Mouse (Mus musculus) left cerebral cortex, adult 8-10 months (tissue): ENCODE data around the gene Rspo3. TPM values are rescaled to one million over a fixed set of nuclear protein-coding genes. Genes with fewer than 3 reads are reported as not detected.

ENCODE experiments used
- DNase-seq, 2 experiments: peaks; one replicate each; pipeline ENCODE4 v3.0.0; 2022; ENCODE audit warnings: low spot score in 2 of 2
- total RNA-seq, 4 experiments: library from RNA; stranded (reverse); gene quantifications; 2 replicates each; pipeline ENCODE4 v1.2.4; 2022

The Rspo3 gene
- total RNA-seq = 10 to 100 TPM; 10.0 to 10.9 (median 10.4) TPM

DNA sequence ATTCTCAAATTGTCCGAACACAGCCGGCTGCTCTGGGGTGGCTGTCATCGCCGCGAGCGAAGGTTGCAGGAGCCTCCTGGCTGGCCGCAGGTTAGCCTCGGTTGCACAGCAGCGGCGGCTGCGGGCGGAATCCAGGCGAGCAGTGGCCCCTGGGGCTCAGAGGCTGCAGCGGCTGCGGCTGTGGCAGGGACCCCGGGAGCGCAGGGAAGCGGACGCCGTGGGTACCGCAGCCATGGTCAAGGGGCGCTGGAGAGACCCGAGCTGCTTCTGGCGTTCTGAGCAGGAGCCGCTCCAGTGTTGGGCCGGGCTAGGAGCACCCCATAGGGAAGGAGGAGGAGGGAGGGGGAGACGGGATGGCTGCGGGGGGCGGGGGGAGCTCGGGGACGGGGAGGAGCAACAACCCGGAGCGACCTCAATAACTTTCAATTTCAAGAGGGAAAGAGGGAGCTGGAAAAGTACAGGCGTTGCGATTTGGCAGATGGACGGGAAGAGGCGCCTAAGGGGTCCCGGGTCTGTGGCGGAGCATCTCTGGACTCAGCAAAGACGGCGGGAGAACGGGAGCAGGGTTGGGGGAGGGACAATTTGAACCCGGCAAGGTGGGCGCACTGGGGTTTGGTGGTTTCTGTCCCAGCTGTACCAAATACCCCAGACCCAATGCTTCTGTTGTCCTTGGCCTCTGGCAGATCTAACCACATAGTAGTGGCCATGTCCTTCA lies at the start of gene Rspo3:
Rspo3 (minus strand) TSS at position 322 of the 715 bp plus-strand sequence.
- DNase-seq = peak in 1 of 2 experiments; percentile 38

DNA sequence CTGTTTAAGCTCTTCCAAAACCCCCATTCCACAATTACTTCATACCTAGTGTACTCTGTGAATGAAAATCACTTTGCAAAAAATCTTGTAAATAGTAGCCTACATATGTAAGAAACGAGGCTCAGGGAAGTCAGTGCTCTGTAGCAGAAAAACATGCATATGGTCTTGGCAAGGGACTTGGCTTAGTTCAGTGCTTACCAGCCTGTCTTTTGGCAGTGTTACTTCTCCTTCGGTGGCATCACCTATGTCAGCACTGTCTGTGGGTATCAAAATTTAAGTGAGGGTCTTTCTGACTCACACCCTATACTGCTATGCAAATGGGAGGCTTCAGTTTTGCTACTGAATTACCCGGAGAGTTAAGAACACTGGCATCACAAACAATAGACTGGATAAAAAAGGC lies 46.3 kb upstream of the Rspo3 start:
- no peak for DNase-seq

DNA sequence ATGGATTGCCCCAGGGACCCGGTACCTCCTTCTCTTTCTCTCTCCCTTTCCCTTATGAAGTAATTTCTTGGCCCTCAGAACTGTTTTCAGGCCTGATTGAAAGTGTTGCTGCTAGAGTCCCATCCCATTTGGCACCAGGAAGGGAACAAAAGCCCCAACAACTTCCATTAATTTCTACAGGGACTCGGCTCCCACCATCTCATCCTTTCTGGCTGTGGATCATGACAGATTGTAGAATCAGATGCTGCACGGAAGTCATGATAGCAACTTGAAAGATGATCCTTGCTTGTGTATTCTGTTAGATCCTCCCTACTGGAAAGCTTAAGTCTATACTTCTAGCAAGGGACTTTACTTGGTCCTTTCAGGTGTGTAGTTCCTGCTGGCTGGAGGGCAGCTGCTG lies 45.8 kb upstream of the Rspo3 start:
- no peak for DNase-seq

DNA sequence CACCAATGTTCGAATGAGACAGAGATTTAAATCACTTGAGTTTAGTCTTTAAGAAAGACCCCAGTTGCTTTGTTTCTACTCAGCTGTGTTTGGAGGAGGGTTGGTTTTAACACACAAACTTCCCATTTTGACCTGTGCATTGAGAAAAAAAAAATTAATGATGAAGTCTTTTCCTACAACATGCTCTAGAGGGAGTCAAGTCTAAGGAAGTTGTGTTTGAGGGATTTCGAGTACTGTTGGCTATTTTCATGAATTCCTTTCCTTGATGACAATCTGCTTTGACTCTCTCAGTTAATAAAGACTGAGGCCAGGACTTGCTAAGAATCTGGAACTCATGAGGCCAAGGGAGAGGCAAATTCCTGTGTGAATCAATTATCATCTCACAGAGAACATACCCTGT lies 20.3 kb upstream of the Rspo3 start:
- DNase-seq = no peak

DNA sequence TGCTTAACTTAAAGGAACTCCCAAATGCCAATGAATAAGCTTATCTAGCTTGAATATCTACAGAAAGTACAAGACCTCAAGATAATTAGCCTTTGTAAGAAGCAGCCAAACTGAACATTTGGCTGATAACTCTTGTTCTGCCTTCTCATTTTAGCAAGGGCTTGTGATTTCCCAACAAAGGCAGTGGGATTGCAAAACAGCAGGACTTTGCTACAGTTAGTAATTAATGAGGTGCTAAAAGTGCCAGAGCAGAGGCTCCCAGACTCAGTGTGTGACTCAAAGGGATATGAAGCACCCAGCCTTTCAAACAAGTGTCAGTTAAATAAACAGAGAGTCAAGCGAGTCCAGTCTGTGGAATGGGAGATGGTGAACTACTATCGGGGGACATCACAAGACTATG lies 18.7 kb upstream of the Rspo3 start:
- no peak for DNase-seq

DNA sequence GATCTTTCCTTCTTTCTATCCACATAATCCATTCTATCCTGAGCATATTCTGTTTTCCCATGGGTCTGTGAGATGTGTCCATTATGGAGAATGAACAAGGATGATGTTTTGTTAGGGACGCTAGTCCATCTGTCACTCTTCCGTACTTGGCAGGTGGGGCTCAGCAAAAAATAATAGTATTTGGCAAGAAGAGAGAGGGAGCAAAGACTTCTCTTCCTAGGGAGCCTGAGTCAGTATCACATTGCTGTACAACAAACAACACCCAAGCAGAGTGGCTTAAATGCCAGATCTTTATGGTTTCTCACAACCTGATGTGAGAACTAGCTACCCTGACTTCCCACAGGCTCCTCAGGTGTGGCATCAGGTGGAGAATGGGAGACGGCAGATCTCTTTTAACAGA lies 7.3 kb upstream of the Rspo3 start:
- no peak for DNase-seq

DNA sequence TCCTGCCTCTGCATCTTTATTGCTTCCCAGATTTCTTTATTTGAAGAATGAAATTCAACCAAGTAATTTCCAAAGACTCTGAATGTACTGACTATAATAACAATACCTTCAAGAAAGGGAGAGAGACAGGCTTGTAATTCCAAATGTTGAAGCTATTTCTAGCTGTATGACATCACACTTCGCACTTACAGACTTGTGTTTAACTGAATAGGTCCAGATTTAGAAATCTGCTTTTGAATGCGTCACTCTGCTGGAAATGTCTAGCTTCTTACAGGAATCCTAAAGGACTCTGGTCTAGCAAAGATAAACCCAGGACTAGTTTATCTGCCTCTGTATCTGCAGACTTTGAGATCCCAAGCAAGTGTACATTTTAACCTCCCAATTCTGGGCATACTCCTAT lies 3.8 kb upstream of the Rspo3 start:
- peak in 1 of 2 experiments; percentile 12 for DNase-seq

DNA sequence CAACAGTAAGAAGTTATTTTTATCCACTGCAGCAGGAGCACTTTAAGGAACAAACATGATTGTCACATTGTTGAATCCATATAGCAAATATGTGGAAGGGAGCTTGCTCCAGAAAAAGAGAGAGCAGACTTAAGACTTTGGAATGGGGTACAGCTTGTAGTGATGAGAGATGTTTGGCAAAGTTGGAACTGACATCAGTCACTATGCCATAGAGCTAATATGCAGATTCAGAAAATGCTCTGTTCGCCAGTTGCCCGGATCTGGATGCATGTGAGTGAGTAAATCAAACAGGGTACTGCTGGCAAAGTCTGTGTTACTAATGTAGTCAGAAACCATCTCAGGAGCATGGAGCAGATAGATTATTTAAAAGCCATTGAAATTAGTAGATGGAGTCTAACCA lies 3.1 kb upstream of the Rspo3 start:
- DNase-seq = no peak

DNA sequence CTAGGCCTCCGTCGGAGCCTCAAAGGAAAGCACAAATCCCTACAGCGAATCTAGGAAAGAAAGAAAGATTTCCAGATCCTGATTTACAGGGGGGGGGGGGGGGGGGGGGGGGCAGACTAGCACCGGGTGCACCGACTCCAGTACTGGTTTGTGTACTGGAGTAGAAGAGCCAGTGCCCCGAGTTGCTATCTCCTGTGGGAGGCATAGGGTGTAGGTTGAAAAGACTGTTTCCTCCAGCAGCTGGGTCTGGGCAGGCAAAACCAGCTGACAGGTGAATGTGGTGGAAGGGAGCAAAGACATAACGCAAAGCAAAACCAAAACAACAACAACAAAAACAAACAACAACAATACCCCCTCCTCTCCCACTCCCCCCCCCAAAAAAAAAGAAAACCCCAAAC lies 838 bp downstream of the Rspo3 start:
- no peak for DNase-seq

DNA sequence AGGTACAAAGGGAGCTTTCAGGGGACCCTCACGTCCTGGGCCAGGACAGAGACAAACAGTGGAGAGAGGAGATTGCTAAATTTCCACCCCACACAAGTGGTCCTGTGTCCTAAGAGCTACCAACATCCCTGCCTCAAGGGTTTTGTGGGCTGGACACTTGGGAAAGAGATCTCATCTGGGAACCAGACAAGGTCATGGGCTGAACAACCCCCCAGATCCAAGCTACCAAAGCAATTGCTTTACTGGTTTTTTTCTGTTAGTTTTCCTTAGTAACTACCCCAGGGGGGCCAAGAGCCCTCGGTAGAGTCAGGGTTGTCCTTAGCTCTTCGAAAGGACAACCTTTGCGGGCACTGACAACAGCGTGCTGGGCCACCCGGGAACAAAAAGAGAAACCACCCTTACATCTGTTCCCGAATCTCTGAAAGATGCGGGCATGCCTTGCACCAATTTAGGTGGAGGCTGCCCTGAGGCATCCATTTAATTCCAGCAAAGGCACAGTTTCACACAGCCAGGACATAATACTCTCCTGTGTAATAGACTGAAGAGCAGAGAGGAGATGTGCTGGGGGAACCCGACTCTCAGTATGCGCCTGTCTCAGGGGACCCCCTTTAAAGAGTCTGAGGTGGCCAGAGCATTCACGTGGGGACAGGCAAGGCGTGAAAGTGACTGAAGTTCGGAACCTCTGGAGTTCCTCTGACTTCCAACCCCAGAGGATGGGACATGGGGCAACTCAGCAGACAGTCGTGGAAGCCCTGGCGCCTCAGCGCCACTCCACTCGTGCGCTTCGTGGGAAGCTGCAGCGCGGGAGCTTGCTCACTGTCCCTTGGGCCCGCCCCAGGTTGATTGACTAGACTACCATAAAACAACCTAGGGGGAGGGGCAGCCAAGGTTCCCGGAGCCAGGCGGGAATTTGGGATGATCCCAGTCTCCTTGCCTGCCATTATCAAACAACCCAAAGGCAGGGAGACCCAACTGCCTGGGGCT lies 1.5 kb downstream of the Rspo3 start:
- DNase-seq = peak in 1 of 2 experiments; percentile 6

DNA sequence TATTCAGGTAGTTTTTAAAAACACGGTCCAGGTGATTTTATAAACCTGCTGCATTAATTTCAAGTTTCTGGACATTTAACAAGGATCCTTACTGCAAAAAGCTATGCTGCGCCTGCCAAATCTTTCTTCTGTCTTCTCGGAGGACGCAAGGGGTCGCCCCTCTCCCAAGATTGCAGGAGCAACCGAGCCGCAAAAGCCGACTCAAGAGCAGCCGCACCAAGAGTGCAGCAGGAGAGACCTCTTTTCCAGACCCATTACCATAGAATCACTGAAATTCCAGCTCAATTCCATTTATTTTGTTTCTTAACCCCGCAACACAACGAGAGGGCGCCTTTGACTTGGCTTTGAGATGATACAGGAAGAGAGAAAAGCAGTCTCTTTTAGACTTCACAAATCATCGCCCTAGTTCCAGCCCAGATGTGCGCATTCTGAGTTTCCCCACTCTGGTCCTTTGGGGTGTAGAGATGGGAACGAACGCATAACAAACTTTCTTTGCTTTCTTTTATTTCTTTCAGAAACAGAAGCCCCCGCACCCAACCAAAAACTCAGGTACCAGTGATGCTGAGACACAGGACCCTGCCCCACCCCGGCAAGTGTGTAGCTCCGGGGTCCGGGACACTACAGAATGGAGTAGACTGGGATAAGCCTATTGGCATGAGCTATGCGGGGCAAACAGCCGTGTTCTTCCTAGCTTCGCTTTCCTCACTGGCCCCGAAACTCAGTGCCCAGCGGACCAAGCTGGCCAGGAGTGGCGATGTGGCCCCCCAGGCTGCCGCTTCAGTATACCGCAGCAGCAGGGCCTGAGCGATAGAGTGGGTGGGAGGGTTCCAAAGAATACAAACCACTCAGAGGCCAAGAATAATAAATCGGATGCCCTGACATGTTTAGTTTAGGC lies 2.6 kb downstream of the Rspo3 start:
- peak; percentile 56 to 65 for DNase-seq

DNA sequence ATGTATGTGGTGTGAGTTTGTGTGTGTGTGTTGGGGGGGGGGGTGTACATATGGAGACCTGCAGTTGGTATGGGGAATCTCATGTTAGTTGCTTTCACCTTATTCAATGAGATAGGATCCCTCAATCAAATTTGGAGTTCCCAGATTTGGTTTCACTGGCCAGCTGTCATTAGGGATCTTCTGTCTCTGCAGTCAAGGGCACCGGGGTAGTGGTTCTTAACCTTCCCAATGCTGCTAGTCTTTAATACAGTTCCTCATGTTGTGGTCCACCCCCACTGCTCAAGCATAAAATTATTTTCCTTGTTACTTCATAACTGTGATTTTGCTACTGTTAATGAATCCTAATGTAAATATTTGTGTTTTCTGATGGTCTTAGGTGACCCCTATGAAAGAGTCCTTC lies 22.1 kb downstream of the Rspo3 start:
- no peak for DNase-seq

DNA sequence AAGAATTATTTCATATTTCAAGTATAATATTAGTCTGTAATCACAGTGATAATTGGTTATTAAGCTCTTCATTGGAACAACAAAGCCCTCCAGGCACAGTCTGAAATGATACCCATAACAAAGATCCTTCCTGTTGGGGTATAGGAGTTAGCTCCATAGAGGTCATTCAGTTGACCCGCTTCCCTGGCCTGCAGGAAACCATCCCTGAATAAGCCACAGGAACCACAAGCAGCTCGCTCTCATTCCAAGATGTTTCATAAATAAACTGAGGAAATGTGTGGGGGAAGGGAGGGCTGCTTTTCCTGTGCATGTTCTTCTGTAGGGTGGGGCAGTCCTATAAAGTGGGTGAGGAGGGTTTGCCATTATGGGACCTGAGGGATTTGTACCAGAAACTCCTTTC lies 27.5 kb downstream of the Rspo3 start:
- no peak for DNase-seq

DNA sequence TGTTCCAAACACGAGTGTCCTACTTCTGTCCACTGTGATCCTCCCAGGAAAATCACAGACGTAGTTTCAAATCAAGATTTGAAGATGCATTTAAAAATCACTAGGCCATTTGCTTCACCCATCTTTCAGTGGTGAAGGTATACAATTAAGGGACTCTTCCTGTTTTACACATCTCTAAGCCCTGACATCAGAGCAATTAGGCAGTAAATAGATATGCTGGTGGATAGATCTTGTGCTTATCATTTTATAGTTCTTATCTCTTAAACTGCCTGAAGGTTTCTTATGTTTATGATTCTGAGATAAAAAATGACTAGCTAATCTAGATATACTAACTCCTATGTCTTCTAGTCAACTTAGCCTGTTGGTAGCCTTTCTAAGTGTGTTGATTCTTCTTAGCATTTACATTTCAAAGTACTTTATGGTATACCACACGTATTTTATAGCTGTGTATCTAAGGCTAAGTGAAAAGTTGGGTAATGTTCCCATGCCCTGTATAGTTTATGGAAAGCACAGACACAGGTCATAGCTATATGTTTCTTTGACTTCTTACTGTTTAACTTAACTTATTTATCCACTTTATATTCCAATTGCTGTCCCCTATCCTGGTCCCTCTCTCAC lies 38.4 kb downstream of the Rspo3 start:
- no peak for DNase-seq

DNA sequence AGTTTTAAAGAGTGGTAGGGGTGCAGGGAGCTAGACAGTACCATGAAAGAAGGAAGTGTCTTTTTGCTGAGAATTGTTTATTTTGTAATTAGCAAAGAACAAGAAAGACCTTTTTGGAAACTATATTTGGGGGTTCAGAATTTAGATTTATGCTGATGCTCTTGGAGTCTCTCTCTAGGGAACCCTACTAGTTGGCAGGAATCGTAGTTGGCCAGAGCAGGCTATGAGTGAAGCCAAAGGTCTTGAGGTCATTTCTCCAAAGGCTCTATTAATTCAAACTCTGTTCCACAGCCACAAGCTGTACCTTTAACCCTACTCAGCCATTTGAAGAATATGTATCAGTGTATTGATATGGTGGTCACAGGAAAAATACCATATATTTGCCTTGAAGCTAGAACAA lies 41.7 kb downstream of the Rspo3 start:
- no peak for DNase-seq

DNA sequence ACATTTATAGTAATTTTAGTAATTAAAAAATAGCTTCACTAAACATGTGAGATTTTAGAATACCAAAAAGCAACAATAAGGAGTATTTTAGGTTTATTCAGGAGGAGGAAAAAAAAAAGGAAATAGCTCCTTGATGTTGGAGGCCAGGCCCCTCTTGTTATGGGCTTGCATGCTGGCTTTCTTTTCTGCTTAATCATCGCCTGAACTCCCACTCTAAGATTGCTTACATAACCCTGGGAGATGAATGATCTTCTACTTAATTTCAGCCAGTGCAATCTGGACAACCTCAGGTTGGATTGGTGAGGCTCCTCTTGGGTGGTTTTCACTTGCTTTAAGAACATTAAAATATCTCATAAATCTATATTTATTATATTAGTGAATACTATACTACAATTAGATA lies 54.7 kb downstream of the Rspo3 start:
- DNase-seq = no peak

DNA sequence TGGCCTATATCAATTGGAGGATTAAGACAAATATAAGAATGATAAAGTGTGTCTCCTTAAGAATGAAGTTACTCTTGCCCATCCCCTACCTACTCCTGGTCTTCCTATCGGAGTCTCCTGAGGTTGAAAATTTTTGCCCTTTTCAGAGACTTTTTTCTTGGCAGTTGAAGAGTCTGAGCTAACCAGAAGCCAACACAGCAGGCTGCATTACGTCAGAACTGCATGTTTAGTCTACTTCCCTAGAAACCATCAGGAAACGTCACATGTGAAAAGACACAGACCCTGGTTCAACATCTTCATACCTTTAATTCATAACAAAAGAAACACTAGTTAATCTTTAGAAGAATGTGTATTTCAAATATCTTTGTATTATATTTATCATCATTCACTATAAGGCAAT lies 56.3 kb downstream of the Rspo3 start:
- no peak for DNase-seq

DNA sequence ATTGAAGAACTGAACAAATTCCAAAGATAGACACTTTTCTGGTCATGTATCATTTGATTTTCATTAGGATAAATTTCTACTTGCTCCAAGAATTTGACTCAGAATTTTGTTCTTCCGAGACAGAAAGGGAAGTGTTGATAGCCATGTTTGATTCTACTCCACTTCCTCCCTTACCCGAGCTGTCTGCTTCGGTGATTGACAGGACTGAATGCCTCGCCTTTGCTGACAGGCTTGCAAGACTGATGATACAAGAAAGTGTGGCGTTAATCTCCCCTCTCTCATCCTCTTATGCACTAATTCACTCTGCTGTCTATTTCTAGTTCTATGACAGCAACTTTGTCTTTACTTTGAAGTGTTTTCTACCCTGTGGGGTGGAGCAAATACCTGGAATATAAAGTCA lies 65.2 kb downstream of the Rspo3 start:
- no peak for DNase-seq

DNA sequence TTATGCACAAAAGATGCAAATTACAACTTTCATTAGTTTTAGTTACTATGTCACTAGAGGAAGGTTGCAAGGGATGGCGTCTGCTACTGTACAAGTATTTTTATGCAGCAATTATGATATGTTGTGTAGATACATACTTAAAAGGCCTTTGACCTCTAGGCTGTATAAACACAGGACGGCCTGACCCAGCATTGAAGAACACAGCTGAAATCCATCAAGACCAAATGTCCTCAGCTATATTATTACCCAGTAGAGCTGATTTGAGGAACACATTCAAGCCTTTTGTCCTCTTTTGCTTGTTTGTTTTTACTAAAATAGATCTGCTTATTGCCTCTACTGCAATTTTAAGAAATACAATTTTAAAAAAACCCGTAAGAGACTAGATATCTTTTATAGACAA lies 75.6 kb downstream of the Rspo3 start:
- no peak for DNase-seq

DNA sequence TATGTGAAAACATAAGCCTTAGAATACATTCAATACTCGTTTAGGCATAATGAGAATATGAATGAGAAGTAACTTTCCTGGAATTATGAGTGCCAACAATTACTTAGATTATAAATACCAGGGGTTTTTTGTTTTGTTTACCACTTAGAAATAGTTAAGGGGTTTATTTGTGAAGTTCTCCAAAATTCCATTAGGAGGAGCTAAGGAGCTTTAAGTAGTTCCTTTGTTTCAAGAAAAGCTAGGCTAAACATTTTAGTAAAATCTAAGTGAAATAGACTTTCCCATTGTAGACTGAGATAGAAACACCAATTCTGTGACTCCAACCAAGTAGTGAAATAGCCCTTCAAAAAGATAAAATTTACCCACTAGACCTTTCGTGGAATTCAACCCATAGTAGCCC lies 76.0 kb downstream of the Rspo3 start:
- DNase-seq = no peak

DNA sequence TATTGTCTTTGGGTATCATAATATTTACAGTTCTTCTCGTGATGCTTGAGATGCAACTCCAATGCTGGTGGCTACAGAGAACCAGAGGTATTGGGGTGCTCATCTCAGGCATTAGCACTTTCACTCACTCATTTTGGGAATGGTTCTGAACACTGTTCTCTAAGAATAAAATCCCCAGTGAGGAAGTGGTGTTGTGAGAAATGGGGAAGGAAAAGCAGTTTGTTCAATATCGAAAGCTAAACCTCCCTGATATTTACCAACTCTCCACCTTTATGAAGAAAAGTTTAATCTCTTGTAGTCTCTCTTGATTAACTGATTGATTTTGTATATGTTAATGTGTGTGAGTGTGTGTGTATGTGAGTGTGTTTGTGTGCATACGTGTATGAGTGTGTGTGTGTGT lies 90.6 kb downstream of the Rspo3 start:
- no peak for DNase-seq
